Mouse (Mus musculus): ENCODE results near the gene Rrp7a. TPM values are rescaled to one million over a fixed set of nuclear protein-coding genes. Genes with fewer than 3 reads are reported as not detected.

Rrp7a gene
- total RNA-seq, 1 experiment from 2014 or later, result 106 TPM

- no peak; the same call in 1 of the 2 replicates for ATAC-seq (replicated peaks; ENCODE audit: low read depth, poor library complexity, severe bottlenecking)
These were observed 4.2 kb downstream of the Rrp7a start for GRCm38 (mm10) chr15:83118360-83118759.

- no peak for ATAC-seq (replicated peaks; ENCODE audit: low read depth, poor library complexity, severe bottlenecking)
These were observed 7.5 kb downstream of the Rrp7a start for GRCm38 (mm10) chr15:83115071-83115470.

GRCm38 (mm10) chr15:83114106-83114505, 8.5 kb downstream of the Rrp7a start:
- no peak for ATAC-seq (replicated peaks; ENCODE audit: low read depth, poor library complexity, severe bottlenecking)

- ATAC-seq (replicated peaks; ENCODE audit: low read depth, poor library complexity, severe bottlenecking), result peak; percentile 83
These were observed 9.7 kb downstream of the Rrp7a start for GRCm38 (mm10) chr15:83112898-83113297.

GRCm38 (mm10) chr15:83111874-83112273, 10.7 kb downstream of the Rrp7a start:
- ATAC-seq (replicated peaks; ENCODE audit: low read depth, poor library complexity, severe bottlenecking), result no peak

- no peak for ATAC-seq (replicated peaks; ENCODE audit: low read depth, poor library complexity, severe bottlenecking)
These were observed 11.3 kb downstream of the Rrp7a start for GRCm38 (mm10) chr15:83111290-83111689.

GRCm38 (mm10) chr15:83107814-83108213, 14.8 kb downstream of the Rrp7a start:
- ATAC-seq (replicated peaks; ENCODE audit: low read depth, poor library complexity, severe bottlenecking), result no peak

- no peak for ATAC-seq (replicated peaks; ENCODE audit: low read depth, poor library complexity, severe bottlenecking)
These were observed 16.2 kb downstream of the Rrp7a start for GRCm38 (mm10) chr15:83106426-83106825.

GRCm38 (mm10) chr15:83103111-83103510, 19.5 kb downstream of the Rrp7a start:
- no peak for ATAC-seq (replicated peaks; ENCODE audit: low read depth, poor library complexity, severe bottlenecking)

GRCm38 (mm10) chr15:83100332-83100662, 22.3 kb downstream of the Rrp7a start:
- ATAC-seq (replicated peaks; ENCODE audit: low read depth, poor library complexity, severe bottlenecking), result no peak

GRCm38 (mm10) chr15:83099533-83100331, 22.9 kb downstream of the Rrp7a start:
- ATAC-seq (replicated peaks; ENCODE audit: low read depth, poor library complexity, severe bottlenecking), result peak; percentile 97

GRCm38 (mm10) chr15:83095950-83096349, 26.7 kb downstream of the Rrp7a start:
- ATAC-seq (replicated peaks; ENCODE audit: low read depth, poor library complexity, severe bottlenecking), result no peak

- no peak for ATAC-seq (replicated peaks; ENCODE audit: low read depth, poor library complexity, severe bottlenecking)
These were observed 28.9 kb downstream of the Rrp7a start for GRCm38 (mm10) chr15:83093687-83094086.

- no peak for ATAC-seq (replicated peaks; ENCODE audit: low read depth, poor library complexity, severe bottlenecking)
These were observed 31.7 kb downstream of the Rrp7a start for GRCm38 (mm10) chr15:83090874-83091273.

- no peak for ATAC-seq (replicated peaks; ENCODE audit: low read depth, poor library complexity, severe bottlenecking)
These were observed 33.3 kb downstream of the Rrp7a start, which contains the start of gene Serhl for GRCm38 (mm10) chr15:83089429-83089605. Gene Serhl, plus strand, starts transcription at chr15:83089506.

- no peak for ATAC-seq (replicated peaks; ENCODE audit: low read depth, poor library complexity, severe bottlenecking)
These were observed 33.8 kb downstream of the Rrp7a start for GRCm38 (mm10) chr15:83088495-83089428.

GRCm38 (mm10) chr15:83086636-83087328, 35.8 kb downstream of the Rrp7a start:
- no peak for ATAC-seq (replicated peaks; ENCODE audit: low read depth, poor library complexity, severe bottlenecking)

GRCm38 (mm10) chr15:83085901-83086300, 36.7 kb downstream of the Rrp7a start:
- ATAC-seq (replicated peaks; ENCODE audit: low read depth, poor library complexity, severe bottlenecking), result peak; percentile 84

GRCm38 (mm10) chr15:83084022-83084640, 38.5 kb downstream of the Rrp7a start:
- ATAC-seq (replicated peaks; ENCODE audit: low read depth, poor library complexity, severe bottlenecking), result peak; percentile 12; the same call in 1 of the 2 replicates

GRCm38 (mm10) chr15:83083530-83083929, 39.1 kb downstream of the Rrp7a start:
- no peak for ATAC-seq (replicated peaks; ENCODE audit: low read depth, poor library complexity, severe bottlenecking)
